Mouse (Mus musculus): ENCODE data around the gene Ogfod1.

GRCm38 (mm10) chr8:94012013-94012951 is 24.7 kb upstream of the Ogfod1 start, which contains the start of gene Amfr:
- TF ChIP-seq CTCF (IDR thresholded peaks at IDR 0.05; ENCODE audit: low read depth, low read length): no peak
- no peak for TF ChIP-seq EP300 (IDR thresholded peaks at IDR 0.05; ENCODE audit: insufficient read depth, low read depth, low read length)
- no peak for TF ChIP-seq POLR2A (IDR thresholded peaks at IDR 0.05; ENCODE audit: insufficient read depth, low read length)

Measured in ES-Bruce4 (cell line).